Mouse (Mus musculus): ENCODE data around the gene Stx1b. TPM values are rescaled to one million over a fixed set of nuclear protein-coding genes. Genes with fewer than 3 reads are reported as not detected.
A peak's percentile ranks its signal among the peaks of the same experiment; 100 is the strongest.
"Not testable (repeated sequence)": the region's sequence is repeated elsewhere in the genome, so short reads cannot be mapped to it uniquely, and the experiment has no call there.

Gene Stx1b
- polyA plus RNA-seq, 1 experiment = 0.01 TPM

DNA sequence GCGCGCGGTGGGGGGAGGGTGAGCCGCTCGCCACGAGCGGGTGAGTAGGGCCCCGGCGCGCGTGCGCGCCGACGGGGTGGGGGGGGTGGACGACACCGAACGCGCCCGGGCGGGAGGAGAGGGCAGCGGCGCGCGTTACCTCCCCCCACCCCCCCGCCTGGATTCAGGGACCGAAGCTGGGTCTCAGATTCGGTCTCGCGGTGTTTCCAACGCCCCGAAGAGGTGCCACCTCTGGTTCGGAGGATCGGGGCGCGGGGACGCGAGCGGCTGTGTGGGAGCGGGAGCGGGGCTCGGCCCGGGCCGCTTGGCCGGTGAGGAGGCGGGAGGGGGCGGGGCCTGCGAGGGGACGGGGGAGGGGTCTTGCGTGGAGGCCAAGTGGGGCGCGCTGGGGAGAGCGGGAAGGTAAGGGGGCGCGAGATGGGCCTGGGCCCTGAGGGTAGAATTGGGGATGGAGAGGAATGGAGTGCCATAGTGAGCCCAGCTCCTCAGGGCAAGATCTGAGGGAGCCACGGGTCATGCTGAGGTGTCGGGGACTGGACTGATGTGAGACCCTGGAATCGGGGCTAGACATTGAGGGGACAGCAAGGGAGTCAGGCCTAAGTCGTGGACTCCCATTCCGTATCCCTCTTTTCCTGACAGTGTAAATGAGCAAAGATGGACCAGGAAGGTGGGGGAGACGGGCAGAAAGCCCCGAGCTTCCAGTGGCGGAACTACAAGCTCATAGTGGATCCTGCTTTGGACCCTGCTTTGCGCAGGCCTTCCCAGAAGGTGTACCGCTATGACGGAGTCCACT is 46.7 kb downstream of the Stx1b start:
- Histone ChIP-seq H3ac (ENCODE audit: control insufficient read depth, insufficient read length, low read depth) (peak overlapping the region; percentile 81), H3K36me3 (ENCODE audit: control insufficient read depth, insufficient read depth) (peaks cover 38% of the 10 kb centered on the region), H3K79me3 (ENCODE audit: low read depth) (peaks cover 30% of the 10 kb centered on the region), H3K4me3 (ENCODE audit: insufficient read depth, poor library complexity, severe bottlenecking) (peak overlapping the region; percentile 52), H3K27me3 (ENCODE audit: control insufficient read depth, insufficient read depth, insufficient read length) (no peaks in the 10 kb centered on the region), H3K79me2 (ENCODE audit: control insufficient read depth, insufficient read depth) (peaks cover 47% of the 10 kb centered on the region)
- TF ChIP-seq CTCF (IDR thresholded peaks at IDR 0.05; ENCODE audit: control insufficient read depth, insufficient read depth, insufficient read length) = no peak
- no peak for TF ChIP-seq MYOG (IDR thresholded peaks at IDR 0.05; ENCODE audit: control insufficient read depth, extremely low read depth, insufficient read length)
- no peak for TF ChIP-seq CEBPB (IDR thresholded peaks at IDR 0.05; ENCODE audit: low read depth)
- no peak for TF ChIP-seq USF1 (IDR thresholded peaks at IDR 0.05; ENCODE audit: low read depth)
- TF ChIP-seq MAX (IDR thresholded peaks at IDR 0.05) = no peak
- TF ChIP-seq FOSL1 (IDR thresholded peaks at IDR 0.05; ENCODE audit: insufficient read depth, low read length, poor library complexity, severe bottlenecking) = no peak
- no peak for TF ChIP-seq MYOD1 (IDR thresholded peaks at IDR 0.05; ENCODE audit: control insufficient read depth, insufficient read length, low read depth)

DNA sequence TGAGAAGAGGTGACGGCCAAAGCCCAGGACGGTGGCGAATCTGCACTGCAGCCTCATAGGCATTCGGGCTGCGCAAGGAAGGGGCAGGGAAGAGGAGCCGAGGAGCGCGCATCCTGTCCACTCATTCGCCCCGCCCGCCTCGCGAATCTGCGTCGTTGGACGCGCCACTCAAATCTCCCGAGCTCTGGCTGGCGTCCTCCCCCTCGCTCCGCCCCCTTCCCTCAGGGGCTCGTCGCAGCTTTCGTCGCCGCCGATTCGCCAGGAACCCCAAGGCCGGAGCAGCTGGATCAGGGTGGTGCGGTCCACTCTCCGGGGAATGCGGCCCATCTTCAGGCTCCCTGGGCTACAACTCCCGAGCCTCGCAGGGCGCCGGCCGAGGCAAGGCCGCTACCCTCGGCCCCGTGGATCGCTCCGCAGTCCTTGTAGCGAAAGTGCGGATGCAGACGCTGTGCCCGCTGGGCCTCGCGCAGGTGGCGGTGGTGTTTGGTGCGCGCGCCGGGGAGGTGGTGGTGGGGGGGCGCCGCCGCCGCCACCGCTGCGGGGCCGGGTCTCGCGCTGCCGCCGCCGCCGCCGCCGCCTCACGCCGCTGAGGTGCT is 47.4 kb downstream of the Stx1b start:
- Histone ChIP-seq H3K36me3 (ENCODE audit: control insufficient read depth, insufficient read depth) (peaks cover 32% of the 10 kb centered on the region), H3K4me3 (ENCODE audit: insufficient read depth, poor library complexity, severe bottlenecking) (peak overlapping the region; percentile 52), H3ac (ENCODE audit: control insufficient read depth, insufficient read length, low read depth) (peak overlapping the region; percentile 81), H3K27me3 (ENCODE audit: control insufficient read depth, insufficient read depth, insufficient read length) (no peaks in the 10 kb centered on the region), H3K79me3 (ENCODE audit: low read depth) (peaks cover 28% of the 10 kb centered on the region), H3K79me2 (ENCODE audit: control insufficient read depth, insufficient read depth) (peaks cover 43% of the 10 kb centered on the region)
- no peak for TF ChIP-seq MYOG (IDR thresholded peaks at IDR 0.05; ENCODE audit: control insufficient read depth, extremely low read depth, insufficient read length)
- TF ChIP-seq CTCF (IDR thresholded peaks at IDR 0.05; ENCODE audit: control insufficient read depth, insufficient read depth, insufficient read length) = no peak
- TF ChIP-seq CEBPB (IDR thresholded peaks at IDR 0.05; ENCODE audit: low read depth) = no peak

DNA sequence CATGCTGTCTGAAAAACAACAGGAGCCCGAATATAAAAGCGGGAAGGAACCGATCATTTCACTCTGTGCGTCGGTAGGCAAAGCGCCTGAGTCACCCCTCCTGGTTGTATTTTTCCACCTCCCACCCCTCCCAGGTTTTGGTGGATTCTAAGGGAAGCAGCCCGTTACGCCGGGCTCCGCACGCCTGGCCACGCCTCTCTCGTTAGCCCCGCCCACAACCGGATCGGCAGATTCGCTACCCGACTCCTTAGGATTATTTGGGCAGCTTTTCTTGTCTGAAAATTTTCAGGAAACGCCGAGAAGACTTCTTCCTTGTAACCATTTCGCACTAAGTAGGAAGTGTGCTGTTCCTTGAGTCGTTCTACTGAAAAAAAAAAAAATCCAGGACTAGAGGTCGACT is 47.9 kb downstream of the Stx1b start, which contains the start of gene Setd1a:
Setd1a (plus strand) TSS at position 245 of the 400 bp plus-strand sequence.
- peak within 1 kb of the TSS; percentile 52 for H3K4me3 ChIP-seq (ENCODE audit: insufficient read depth, poor library complexity, severe bottlenecking)
- H3K36me3 ChIP-seq (ENCODE audit: control insufficient read depth, insufficient read depth) = peaks cover 27% of the 10 kb centered on the region
- peak within 1 kb of the TSS; percentile 81 for H3ac ChIP-seq (ENCODE audit: control insufficient read depth, insufficient read length, low read depth)
- H3K79me3 ChIP-seq (ENCODE audit: low read depth) = peaks cover 28% of the 10 kb centered on the region
- peaks cover 38% of the 10 kb centered on the region for H3K79me2 ChIP-seq (ENCODE audit: control insufficient read depth, insufficient read depth)
- TF ChIP-seq MYOD1 (IDR thresholded peaks at IDR 0.05; ENCODE audit: control insufficient read depth, insufficient read length, low read depth) (no peak), MYOG (IDR thresholded peaks at IDR 0.05; ENCODE audit: control insufficient read depth, extremely low read depth, insufficient read length) (no peak), MAX (IDR thresholded peaks at IDR 0.05) (no peak), FOSL1 (IDR thresholded peaks at IDR 0.05; ENCODE audit: insufficient read depth, low read length, poor library complexity, severe bottlenecking) (no peak), USF1 (IDR thresholded peaks at IDR 0.05; ENCODE audit: low read depth) (no peak), CEBPB (IDR thresholded peaks at IDR 0.05; ENCODE audit: low read depth) (no peak), CTCF (IDR thresholded peaks at IDR 0.05; ENCODE audit: control insufficient read depth, insufficient read depth, insufficient read length) (no peak)
- H3K27me3 ChIP-seq (ENCODE audit: control insufficient read depth, insufficient read depth, insufficient read length) = no peaks in the 10 kb centered on the region

DNA sequence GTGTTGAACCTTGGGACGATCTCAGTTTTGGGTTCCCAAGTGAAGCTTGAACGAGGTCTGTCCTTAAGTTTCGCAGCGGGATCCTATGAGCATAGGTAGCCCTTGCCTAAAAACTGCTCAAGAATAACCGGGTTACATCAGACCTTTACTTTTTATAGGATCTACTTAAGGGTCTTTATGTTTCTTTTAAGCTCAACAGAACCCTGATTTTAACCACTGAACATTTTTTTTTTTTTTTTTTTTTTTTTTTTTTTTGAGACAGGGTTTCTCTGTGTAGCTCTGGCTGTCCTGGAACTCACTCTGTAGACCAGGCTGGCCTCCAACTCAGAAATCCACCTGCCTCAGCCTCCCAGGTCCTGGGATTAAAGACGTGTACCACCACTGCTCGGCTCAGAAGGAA is 48.5 kb downstream of the Stx1b start:
- Histone ChIP-seq H3ac (ENCODE audit: control insufficient read depth, insufficient read length, low read depth) (peak overlapping the region; percentile 53), H3K4me3 (ENCODE audit: insufficient read depth, poor library complexity, severe bottlenecking) (peak overlapping the region; percentile 52), H3K79me3 (ENCODE audit: low read depth) (peaks cover 26% of the 10 kb centered on the region), H3K36me3 (ENCODE audit: control insufficient read depth, insufficient read depth) (peaks cover 22% of the 10 kb centered on the region), H3K79me2 (ENCODE audit: control insufficient read depth, insufficient read depth) (peaks cover 37% of the 10 kb centered on the region)
- H3K27me3 ChIP-seq (ENCODE audit: control insufficient read depth, insufficient read depth, insufficient read length) = not testable (repeated sequence)

DNA sequence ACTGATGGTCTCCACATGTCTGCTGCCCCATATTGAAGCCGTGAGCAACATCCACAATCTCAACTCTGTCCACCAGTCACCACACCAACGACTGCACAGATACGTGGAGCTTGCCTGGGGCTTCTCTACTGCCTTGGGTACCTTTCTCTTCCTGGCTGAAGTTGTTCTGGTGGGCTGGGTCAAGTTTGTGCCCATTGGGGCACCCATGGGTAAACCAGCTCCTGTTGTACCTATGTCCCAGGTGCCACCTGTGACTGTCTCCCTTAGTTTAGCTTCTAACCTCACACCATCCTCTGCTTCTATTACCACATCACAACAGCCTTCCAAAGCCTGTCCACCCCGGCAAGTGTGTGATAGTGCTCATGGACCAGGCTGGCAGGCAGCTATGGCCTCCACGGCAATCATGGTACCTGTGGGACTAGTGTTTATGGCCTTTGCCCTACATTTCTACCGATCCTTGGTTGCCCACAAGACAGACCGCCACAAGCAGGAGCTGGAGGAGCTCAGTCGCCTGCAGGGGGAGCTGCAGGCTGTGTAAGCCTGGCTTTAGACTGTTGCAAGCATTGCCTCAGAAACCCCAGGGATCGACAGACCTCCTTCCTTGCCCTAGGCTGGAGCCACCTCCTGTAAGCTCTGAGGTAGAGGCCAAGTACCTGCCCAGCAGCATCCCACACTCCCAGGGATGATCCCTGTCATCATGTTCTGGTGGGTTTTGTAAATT is 50.5 kb downstream of the Stx1b start:
- H3K79me2 ChIP-seq (ENCODE audit: control insufficient read depth, insufficient read depth) = peaks cover 25% of the 10 kb centered on the region
- peaks cover 12% of the 10 kb centered on the region for H3K79me3 ChIP-seq (ENCODE audit: low read depth)
- H3ac ChIP-seq (ENCODE audit: control insufficient read depth, insufficient read length, low read depth) = no peak overlapping the region
- H3K36me3 ChIP-seq (ENCODE audit: control insufficient read depth, insufficient read depth) = peaks cover 3% of the 10 kb centered on the region
- no peak overlapping the region for H3K4me3 ChIP-seq (ENCODE audit: insufficient read depth, poor library complexity, severe bottlenecking)
- peak; percentile 89 for TF ChIP-seq CTCF (IDR thresholded peaks at IDR 0.05; ENCODE audit: control insufficient read depth, insufficient read depth, insufficient read length)
- no peak for TF ChIP-seq MAX (IDR thresholded peaks at IDR 0.05)
- no peaks in the 10 kb centered on the region for H3K27me3 ChIP-seq (ENCODE audit: control insufficient read depth, insufficient read depth, insufficient read length)

DNA sequence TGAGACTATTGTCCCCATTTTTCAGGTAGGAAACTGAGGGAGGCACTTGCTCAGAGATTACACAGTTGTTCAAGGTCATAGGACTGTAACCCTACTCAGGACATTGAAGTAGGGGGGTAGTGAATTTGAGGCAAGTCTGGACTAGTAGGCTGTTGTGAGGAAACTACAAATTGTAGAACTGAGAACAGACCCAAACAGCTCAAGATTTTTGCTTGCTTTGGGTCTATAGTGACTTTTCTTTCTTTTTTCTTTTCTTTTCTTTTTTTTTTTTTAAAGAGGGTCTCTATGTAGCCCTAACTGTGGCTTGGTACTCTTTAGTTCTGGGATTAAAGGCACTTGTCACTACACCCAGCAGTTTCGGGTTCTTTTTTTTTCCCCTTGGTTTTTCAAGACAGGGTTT is 51.8 kb downstream of the Stx1b start:
- H3K79me2 ChIP-seq (ENCODE audit: control insufficient read depth, insufficient read depth) = peaks cover 13% of the 10 kb centered on the region
- no peak overlapping the region for H3K4me3 ChIP-seq (ENCODE audit: insufficient read depth, poor library complexity, severe bottlenecking)

More for the DNA sequence above, 51.8 kb downstream of the Stx1b start:
- Histone ChIP-seq H3K27me3 (ENCODE audit: control insufficient read depth, insufficient read depth, insufficient read length) (no peaks in the 10 kb centered on the region), H3ac (ENCODE audit: control insufficient read depth, insufficient read length, low read depth) (no peak overlapping the region), H3K79me3 (ENCODE audit: low read depth) (no peaks in the 10 kb centered on the region), H3K36me3 (ENCODE audit: control insufficient read depth, insufficient read depth) (peaks cover 6% of the 10 kb centered on the region)
- no peak for TF ChIP-seq FOSL1 (IDR thresholded peaks at IDR 0.05; ENCODE audit: insufficient read depth, low read length, poor library complexity, severe bottlenecking)
- no peak for TF ChIP-seq MAX (IDR thresholded peaks at IDR 0.05)
- no peak for TF ChIP-seq USF1 (IDR thresholded peaks at IDR 0.05; ENCODE audit: low read depth)
- no peak for TF ChIP-seq CEBPB (IDR thresholded peaks at IDR 0.05; ENCODE audit: low read depth)
- TF ChIP-seq CTCF (IDR thresholded peaks at IDR 0.05; ENCODE audit: control insufficient read depth, insufficient read depth, insufficient read length) = no peak
- TF ChIP-seq MYOG (IDR thresholded peaks at IDR 0.05; ENCODE audit: control insufficient read depth, extremely low read depth, insufficient read length) = no peak
- no peak for TF ChIP-seq MYOD1 (IDR thresholded peaks at IDR 0.05; ENCODE audit: control insufficient read depth, insufficient read length, low read depth)

All from C2C12 (cell line).